Mouse (Mus musculus) gonadal fat pad, adult 2 months (tissue): Measurements from ENCODE around the gene Tsg101. TPM values are rescaled to one million over a fixed set of nuclear protein-coding genes. Genes with fewer than 3 reads are reported as not detected.
"Not testable (repeated sequence)": the region's sequence is repeated elsewhere in the genome, so short reads cannot be mapped to it uniquely, and the experiment has no call there.

Experiments
- DNase-seq: peaks from one replicate; pipeline ENCODE4 v3.0.0-alpha.2; 2012; ENCODE audit warnings: low read depth
- polyA plus RNA-seq: library from polyadenylated mRNA; depleted of rRNA; stranded (reverse); fragments of >200 nt; gene quantifications from 2 replicates; pipeline ENCODE4 v1.2.3, GENCODE M21; 2012; rRNA removed

The Tsg101 gene
- polyA plus RNA-seq, result 84.1 and 103 TPM in 2 replicates

- no peak for DNase-seq
Measured at GRCm38 (mm10) chr7:46919551-46920176, at the start of gene Tsg101. Gene Tsg101, minus strand, starts transcription at chr7:46919969.

- DNase-seq, result no peak
Measured at GRCm38 (mm10) chr7:46964070-46964469, 44.3 kb upstream of the Tsg101 start.

- no peak for DNase-seq
Measured at GRCm38 (mm10) chr7:46962806-46963618, 43.2 kb upstream of the Tsg101 start.

- no peak for DNase-seq
Measured at GRCm38 (mm10) chr7:46962132-46962531, 42.4 kb upstream of the Tsg101 start.

GRCm38 (mm10) chr7:46960991-46961390, 41.2 kb upstream of the Tsg101 start:
- no peak for DNase-seq

- no peak for DNase-seq
Measured at GRCm38 (mm10) chr7:46958853-46959252, 39.1 kb upstream of the Tsg101 start.

- peak; percentile 41 for DNase-seq
Measured at GRCm38 (mm10) chr7:46957831-46958691, 38.3 kb upstream of the Tsg101 start, which contains the start of gene Uevld. Gene Uevld, minus strand, starts transcription at chr7:46958527.

- DNase-seq, result no peak
Measured at GRCm38 (mm10) chr7:46935847-46936246, 16.1 kb upstream of the Tsg101 start.

- no peak for DNase-seq
Measured at GRCm38 (mm10) chr7:46934788-46935187, 15.0 kb upstream of the Tsg101 start.

GRCm38 (mm10) chr7:46931370-46931769, 11.6 kb upstream of the Tsg101 start:
- no peak for DNase-seq

- no peak for DNase-seq
Measured at GRCm38 (mm10) chr7:46928291-46928690, 8.5 kb upstream of the Tsg101 start.

- no peak for DNase-seq
Measured at GRCm38 (mm10) chr7:46922075-46922474, 2.3 kb upstream of the Tsg101 start.

GRCm38 (mm10) chr7:46918678-46919371, 944 bp downstream of the Tsg101 start:
- no peak for DNase-seq

GRCm38 (mm10) chr7:46916376-46916775, 3.4 kb downstream of the Tsg101 start:
- no peak for DNase-seq

GRCm38 (mm10) chr7:46911250-46911649, 8.5 kb downstream of the Tsg101 start:
- DNase-seq, result no peak

- no peak for DNase-seq
Measured at GRCm38 (mm10) chr7:46899343-46899742, 20.4 kb downstream of the Tsg101 start.

GRCm38 (mm10) chr7:46895511-46895910, 24.3 kb downstream of the Tsg101 start:
- DNase-seq, result no peak

- no peak for DNase-seq
Measured at GRCm38 (mm10) chr7:46883304-46883703, 36.5 kb downstream of the Tsg101 start.

GRCm38 (mm10) chr7:46881941-46882340, 37.8 kb downstream of the Tsg101 start:
- DNase-seq, result not testable (repeated sequence)

- no peak for DNase-seq
Measured at GRCm38 (mm10) chr7:46880992-46881391, 38.8 kb downstream of the Tsg101 start.

- no peak for DNase-seq
Measured at GRCm38 (mm10) chr7:46879851-46880250, 39.9 kb downstream of the Tsg101 start.

GRCm38 (mm10) chr7:46877255-46877654, 42.5 kb downstream of the Tsg101 start:
- no peak for DNase-seq
